Mouse (Mus musculus): ENCODE results near the gene Pgbd5. TPM values are rescaled to one million over a fixed set of nuclear protein-coding genes. Genes with fewer than 3 reads are reported as not detected.
A peak's percentile ranks its signal among the peaks of the same experiment; 100 is the strongest.

The Pgbd5 gene
- polyA plus RNA-seq, 1 experiment: 0.16 TPM

- no peaks in the 10 kb centered on the region for H3K27me3 ChIP-seq (ENCODE audit: control insufficient read depth, insufficient read depth, low read length)
- DNase-seq (ENCODE audit: low read depth in 1 of 2, low spot score in 2 of 2): no peak
- H3K36me3 ChIP-seq (ENCODE audit: control insufficient read depth, insufficient read depth, low read length): peaks cover 17% of the 10 kb centered on the region
- peaks cover 3% of the 10 kb centered on the region; the same call in 1 of the 2 replicates for H3K4me1 ChIP-seq (ENCODE audit: control insufficient read depth, insufficient read depth, insufficient read length)
- no peak for TF ChIP-seq CTCF (IDR thresholded peaks at IDR 0.05; ENCODE audit: extremely low read depth, insufficient read depth, insufficient read length, insufficient replicate concordance)
- no peak for TF ChIP-seq POLR2A (IDR thresholded peaks at IDR 0.05; ENCODE audit: low read depth, low read length)
- H3K4me3 ChIP-seq (ENCODE audit: extremely low read depth, insufficient read depth, insufficient read length): no peak overlapping the region
- WGBS: 97% methylated on average over 14 of the region's 14 CpGs
- H3K27ac ChIP-seq (ENCODE audit: insufficient read depth, low read length): no peak overlapping the region
Measured at GRCm38 (mm10) chr8:124323356-124323755, 116.1 kb downstream of the Pgbd5 start.

GRCm38 (mm10) chr8:124321227-124321840 lies 118.1 kb downstream of the Pgbd5 start:
- Histone ChIP-seq H3K36me3 (ENCODE audit: control insufficient read depth, insufficient read depth, low read length) (peaks cover 13% of the 10 kb centered on the region), H3K27me3 (ENCODE audit: control insufficient read depth, insufficient read depth, low read length) (no peaks in the 10 kb centered on the region), H3K4me3 (ENCODE audit: extremely low read depth, insufficient read depth, insufficient read length) (no peak overlapping the region), H3K27ac (ENCODE audit: insufficient read depth, low read length) (no peak overlapping the region), H3K4me1 (ENCODE audit: control insufficient read depth, insufficient read depth, insufficient read length) (peaks cover 13% of the 10 kb centered on the region; the same call in 1 of the 2 replicates)
- DNase-seq (ENCODE audit: low read depth in 1 of 2, low spot score in 2 of 2): no peak
- TF ChIP-seq POLR2A (IDR thresholded peaks at IDR 0.05; ENCODE audit: low read depth, low read length) (no peak), CTCF (IDR thresholded peaks at IDR 0.05; ENCODE audit: extremely low read depth, insufficient read depth, insufficient read length, insufficient replicate concordance) (no peak)
- WGBS: 60% methylated on average over 12 of the region's 12 CpGs

- DNase-seq (ENCODE audit: low read depth in 1 of 2, low spot score in 2 of 2): no peak
- TF ChIP-seq POLR2A (IDR thresholded peaks at IDR 0.05; ENCODE audit: low read depth, low read length): no peak
- Histone ChIP-seq H3K27ac (ENCODE audit: insufficient read depth, low read length) (peak overlapping the region; percentile 58), H3K4me3 (ENCODE audit: extremely low read depth, insufficient read depth, insufficient read length) (no peak overlapping the region), H3K4me1 (ENCODE audit: control insufficient read depth, insufficient read depth, insufficient read length) (peaks cover 17% of the 10 kb centered on the region; the same call in 1 of the 2 replicates), H3K36me3 (ENCODE audit: control insufficient read depth, insufficient read depth, low read length) (peaks cover 6% of the 10 kb centered on the region), H3K27me3 (ENCODE audit: control insufficient read depth, insufficient read depth, low read length) (no peaks in the 10 kb centered on the region)
- WGBS: 22% methylated on average over 4 of the region's 4 CpGs
Measured at GRCm38 (mm10) chr8:124319316-124319652, 120.2 kb downstream of the Pgbd5 start.

Other genes starting within 250 kb of the Pgbd5 start
- 9.4 and 16.6 TPM in 2 replicates for gene Galnt2, start 208.3 kb downstream of the Pgbd5 start, polyA plus RNA-seq (2012; rRNA removed)
- gene Cog2, start 81.1 kb upstream of the Pgbd5 start, polyA plus RNA-seq (2012; rRNA removed): 15.1 and 16.0 TPM in 2 replicates
- 0.27 and 0.89 TPM in 2 replicates for gene Agt, start 130.0 kb upstream of the Pgbd5 start, polyA plus RNA-seq (2012; rRNA removed)
- 0.07 and 0.18 TPM in 2 replicates for gene Capn9, start 136.5 kb upstream of the Pgbd5 start, polyA plus RNA-seq (2012; rRNA removed)
- gene 2310022B05Rik, start 223.7 kb upstream of the Pgbd5 start, polyA plus RNA-seq (2012; rRNA removed): 31.6 and 40.7 TPM in 2 replicates

Data from spleen, adult 2 months (tissue).